Mouse (Mus musculus) C2C12 (cell line): ENCODE measurements around the gene Tmem117. TPM values are rescaled to one million over a fixed set of nuclear protein-coding genes. Genes with fewer than 3 reads are reported as not detected.

Source experiments
- H3K27me3 ChIP-seq: one replicate; pipeline ENCODE4 v1.6.1; 2011; ENCODE audit not compliant: control insufficient read depth, insufficient read depth, insufficient read length
- H3K36me3 ChIP-seq: one replicate; pipeline ENCODE4 v1.6.1; 2011; ENCODE audit not compliant: control insufficient read depth, insufficient read depth
- H3K4me3 ChIP-seq: one replicate; pipeline ENCODE4 v1.5.1; 2011; ENCODE audit warnings: mild to moderate bottlenecking, control low read depth; ENCODE audit not compliant: poor library complexity, insufficient read depth, severe bottlenecking
- H3K79me2 ChIP-seq: one replicate; pipeline ENCODE4 v1.6.1; 2011; ENCODE audit not compliant: control insufficient read depth, insufficient read depth
- H3K79me3 ChIP-seq: one replicate; pipeline ENCODE4 v1.6.1; 2011; ENCODE audit warnings: low read depth, control low read depth
- H3ac ChIP-seq: one replicate; pipeline ENCODE3; 2011; ENCODE audit warnings: low read depth; ENCODE audit not compliant: control insufficient read depth, insufficient read length
- CEBPB ChIP-seq: IDR thresholded peaks from one replicate; pipeline ENCODE4 v1.6.1; 2011; ENCODE audit warnings: low read depth, mild to moderate bottlenecking, control low read depth, moderate library complexity
- CTCF ChIP-seq: IDR thresholded peaks from one replicate; pipeline ENCODE4 v1.5.1; 2011; ENCODE audit not compliant: control insufficient read depth, insufficient read depth, insufficient read length
- FOSL1 ChIP-seq: IDR thresholded peaks from one replicate; pipeline ENCODE4 v1.8.0; 2011; ENCODE audit warnings: mild to moderate bottlenecking, low read length; ENCODE audit not compliant: poor library complexity, insufficient read depth, severe bottlenecking
- MAX ChIP-seq: IDR thresholded peaks from one replicate; pipeline ENCODE4 v1.6.1; 2011; ENCODE audit warnings: mild to moderate bottlenecking, control low read depth
- MYOD1 ChIP-seq: IDR thresholded peaks from one replicate; pipeline ENCODE4 v1.6.1; 2011; ENCODE audit warnings: low read depth; ENCODE audit not compliant: control insufficient read depth, insufficient read length
- MYOG ChIP-seq: IDR thresholded peaks from one replicate; pipeline ENCODE4 v1.6.1; 2011; ENCODE audit not compliant: control insufficient read depth, insufficient read length; ENCODE audit errors: extremely low read depth
- USF1 ChIP-seq: IDR thresholded peaks from one replicate; pipeline ENCODE4 v1.6.1; 2011; ENCODE audit warnings: low read depth, mild to moderate bottlenecking, control low read depth, moderate library complexity
- polyA plus RNA-seq: library from polyadenylated mRNA; unstranded; fragments of >200 nt; fragmentation: generic; extraction: Trizol; gene quantifications from one replicate; pipeline ENCODE4 v1.2.1, GENCODE M21; 2012; ENCODE audit warnings: missing spikeins

Tmem117 gene
- polyA plus RNA-seq, 1 experiment = 0.06 TPM

DNA sequence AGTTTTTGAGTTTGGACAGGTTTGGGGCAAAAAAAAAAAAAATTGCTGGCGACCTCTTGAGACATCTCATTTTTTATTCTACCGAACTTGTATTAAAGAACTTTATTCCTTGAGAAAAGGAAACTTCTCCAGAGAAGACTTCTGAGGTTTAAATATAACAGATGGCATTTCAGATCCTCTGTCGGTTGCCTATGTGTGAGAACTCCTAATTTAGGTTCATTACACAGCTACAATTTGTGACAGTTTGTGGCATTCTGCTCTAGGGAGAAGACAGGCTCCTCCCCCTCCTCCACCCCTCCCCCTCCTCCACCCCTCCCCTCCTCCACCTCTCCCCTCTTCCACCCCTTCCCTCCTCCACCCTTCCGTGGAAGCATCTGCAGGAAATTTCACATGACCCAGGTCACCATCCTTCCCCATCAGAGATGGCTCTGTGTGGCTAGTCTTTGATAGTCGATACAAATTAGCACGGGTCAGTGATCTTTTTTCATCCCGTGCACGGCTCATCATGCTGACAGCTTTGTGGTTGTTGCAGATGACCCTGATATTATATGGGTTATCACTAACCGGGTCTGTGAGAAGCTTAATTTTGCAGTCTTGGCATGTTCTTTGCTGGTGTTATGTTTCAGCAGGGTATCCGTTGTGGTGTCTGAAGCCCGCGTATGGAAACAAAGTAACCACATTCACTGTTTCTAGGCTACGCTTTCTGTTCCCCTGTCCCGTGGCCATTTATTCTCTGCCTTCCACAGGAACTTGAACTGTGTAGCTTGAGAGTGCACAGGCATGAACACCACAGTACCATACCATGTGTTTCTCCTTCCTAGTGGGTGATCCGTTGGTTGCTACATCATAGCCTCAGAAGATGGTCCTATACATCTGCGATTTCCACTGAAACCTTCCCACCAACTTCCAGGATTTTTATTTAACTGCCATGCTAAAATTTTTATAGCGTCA is 147.4 kb downstream of the Tmem117 start:
- no peaks in the 10 kb centered on the region for H3K79me3 ChIP-seq
- TF ChIP-seq MAX (no peak), CEBPB (no peak), MYOD1 (no peak)
- H3K36me3 ChIP-seq = no peaks in the 10 kb centered on the region
- no peak overlapping the region for H3K4me3 ChIP-seq
- no peak overlapping the region for H3ac ChIP-seq
- no peaks in the 10 kb centered on the region for H3K79me2 ChIP-seq
- no peaks in the 10 kb centered on the region for H3K27me3 ChIP-seq

GRCm38 (mm10) chr15:94781556-94781955 is 152.5 kb downstream of the Tmem117 start:
- H3K36me3 ChIP-seq = no peaks in the 10 kb centered on the region
- no peak overlapping the region for H3K4me3 ChIP-seq
- no peak for TF ChIP-seq MYOG
- no peak for TF ChIP-seq CEBPB
- H3ac ChIP-seq = no peak overlapping the region
- H3K79me3 ChIP-seq = no peaks in the 10 kb centered on the region
- no peaks in the 10 kb centered on the region for H3K27me3 ChIP-seq
- H3K79me2 ChIP-seq = no peaks in the 10 kb centered on the region

DNA sequence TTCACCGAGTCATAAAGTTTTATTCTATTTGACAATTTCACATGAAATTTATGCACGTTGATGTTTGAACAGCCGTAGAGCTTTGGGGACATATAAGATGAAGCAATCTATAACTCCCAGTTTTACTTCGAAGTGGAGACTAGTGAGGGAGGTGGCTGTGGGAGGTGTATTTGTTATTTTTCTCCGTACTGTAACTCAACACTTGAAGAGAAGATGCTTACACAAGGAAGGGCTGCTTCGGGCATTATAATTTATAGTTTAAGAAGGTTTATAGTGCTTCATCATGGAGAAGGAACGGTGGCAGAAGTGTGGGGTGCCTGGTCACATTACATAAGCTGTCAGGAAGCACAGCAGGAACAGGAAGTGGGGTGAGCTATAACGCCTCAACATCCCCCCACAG is 164.4 kb downstream of the Tmem117 start:
- no peaks in the 10 kb centered on the region for H3K79me2 ChIP-seq
- no peaks in the 10 kb centered on the region for H3K36me3 ChIP-seq
- TF ChIP-seq MAX (no peak), FOSL1 (no peak), MYOG (no peak), USF1 (no peak), MYOD1 (no peak), CTCF (no peak), CEBPB (no peak)
- H3K4me3 ChIP-seq = no peak overlapping the region
- no peak overlapping the region for H3ac ChIP-seq
- no peaks in the 10 kb centered on the region for H3K27me3 ChIP-seq
- H3K79me3 ChIP-seq = no peaks in the 10 kb centered on the region

DNA sequence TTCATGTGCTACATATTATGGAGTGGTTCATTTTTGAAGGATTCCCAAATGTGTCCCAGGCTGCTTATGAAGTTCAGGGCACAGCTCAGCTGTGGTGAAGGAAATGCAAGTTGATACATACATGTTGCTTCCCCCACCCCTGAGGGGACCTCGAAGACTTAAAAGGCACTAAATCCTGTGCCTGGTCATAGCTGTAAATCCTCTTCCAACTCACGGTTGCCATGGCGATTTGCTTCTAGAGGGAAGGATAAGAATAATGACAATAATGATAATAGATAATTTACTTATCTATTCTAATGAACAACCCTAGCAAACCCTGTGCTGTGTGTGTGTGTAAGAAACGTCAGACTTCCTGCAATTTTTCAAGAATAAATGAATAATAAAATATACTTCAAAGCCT is 166.5 kb downstream of the Tmem117 start:
- Histone ChIP-seq H3K79me2 (no peaks in the 10 kb centered on the region), H3K4me3 (no peak overlapping the region), H3K79me3 (no peaks in the 10 kb centered on the region), H3K36me3 (no peaks in the 10 kb centered on the region), H3ac (no peak overlapping the region), H3K27me3 (no peaks in the 10 kb centered on the region)
- TF ChIP-seq CTCF (no peak), FOSL1 (no peak), CEBPB (no peak)

GRCm38 (mm10) chr15:94798236-94798635 is 169.2 kb downstream of the Tmem117 start:
- Histone ChIP-seq H3K36me3 (no peaks in the 10 kb centered on the region), H3K79me3 (no peaks in the 10 kb centered on the region), H3K4me3 (no peak overlapping the region), H3ac (no peak overlapping the region), H3K79me2 (no peaks in the 10 kb centered on the region), H3K27me3 (no peaks in the 10 kb centered on the region)
- no peak for TF ChIP-seq FOSL1

GRCm38 (mm10) chr15:94801462-94801861 is 172.4 kb downstream of the Tmem117 start:
- H3K79me3 ChIP-seq = no peaks in the 10 kb centered on the region
- H3K36me3 ChIP-seq = no peaks in the 10 kb centered on the region
- H3K4me3 ChIP-seq = no peak overlapping the region
- H3K27me3 ChIP-seq = no peaks in the 10 kb centered on the region
- H3ac ChIP-seq = no peak overlapping the region
- no peaks in the 10 kb centered on the region for H3K79me2 ChIP-seq
- TF ChIP-seq MYOG = no peak
- TF ChIP-seq MAX = no peak
- TF ChIP-seq FOSL1 = no peak
- no peak for TF ChIP-seq CEBPB
- TF ChIP-seq CTCF = no peak
- TF ChIP-seq USF1 = no peak
- TF ChIP-seq MYOD1 = no peak
